Mouse (Mus musculus) G1E (cell line): ENCODE results near the gene Hmgcl. TPM values are rescaled to one million over a fixed set of nuclear protein-coding genes. Genes with fewer than 3 reads are reported as not detected.

Experiments
- ATAC-seq: 2 replicates; pipeline ENCODE4 v1.8.0; 2016; ENCODE audit warnings: mild to moderate bottlenecking; ENCODE audit not compliant: insufficient number of reproducible peaks, poor library complexity, low FRiP score, severe bottlenecking; ENCODE audit errors: extremely low read depth
- DNase-seq: peaks from one replicate; pipeline ENCODE4 v3.0.0; 2012; ENCODE audit warnings: low spot score
- H3K27me3 ChIP-seq: 2 replicates; pipeline ENCODE4 v1.6.1; 2012; ENCODE audit warnings: mild to moderate bottlenecking, low read length, inconsistent platforms; ENCODE audit not compliant: insufficient read depth
- H3K36me3 ChIP-seq: replicated peaks from 2 replicates; pipeline ENCODE3; 2012; ENCODE audit warnings: mild to moderate bottlenecking, inconsistent platforms
- H3K4me1 ChIP-seq: 2 replicates; pipeline ENCODE4 v1.6.1; 2012; ENCODE audit warnings: low read depth, low read length, inconsistent platforms, mixed read lengths; ENCODE audit not compliant: insufficient read depth
- H3K4me3 ChIP-seq: 2 replicates; pipeline ENCODE4 v1.5.1; 2012; ENCODE audit warnings: low read depth, mild to moderate bottlenecking, inconsistent platforms, low read length, moderate library complexity, mixed read lengths
- H3K9me3 ChIP-seq: replicated peaks from 2 replicates; pipeline ENCODE4 v1.6.1; 2012; ENCODE audit warnings: inconsistent platforms
- CTCF ChIP-seq: IDR thresholded peaks from 2 replicates; pipeline ENCODE4 v1.5.1; 2012; ENCODE audit warnings: low read depth, low read length, inconsistent platforms, mixed read lengths
- GATA1 ChIP-seq: IDR thresholded peaks from 2 replicates; pipeline ENCODE4 v1.6.1; 2012; ENCODE audit warnings: borderline replicate concordance, low read length, inconsistent platforms, mixed read lengths
- GATA2 ChIP-seq: IDR thresholded peaks from 2 replicates; pipeline ENCODE4 v1.6.1; 2012; ENCODE audit warnings: low read depth, low read length, inconsistent platforms, borderline replicate concordance
- POLR2AphosphoS5 ChIP-seq: IDR thresholded peaks from 2 replicates; pipeline ENCODE4 v1.6.1; 2012; ENCODE audit warnings: low read depth, low read length, inconsistent platforms; ENCODE audit not compliant: insufficient replicate concordance
- TAL1 ChIP-seq: conservative IDR thresholded peaks from 2 replicates; pipeline ENCODE4 v1.6.1; 2012; ENCODE audit warnings: low read depth, low read length, inconsistent platforms, mixed read lengths
- polyA plus RNA-seq: library from polyadenylated mRNA; stranded (reverse); fragments of >175 nt; gene quantifications from 2 replicates; pipeline ENCODE4 v1.2.3, GENCODE M21; 2012
- total RNA-seq, 2 experiments: library from RNA; stranded (forward) in 1 of 2; stranded (reverse) in 1 of 2; fragments of 200-1000 nt in 1 of 2; fragments of >200 nt in 1 of 2; fragmentation: Nextera tagmentation in 1 of 2; gene quantifications; 2 replicates each; pipeline ENCODE4 v1.2.3; 2014 to 2017

Gene Hmgcl
- total and polyA plus RNA-seq, 3 experiments, result 22.2 to 39.1 (median 33.3) TPM

DNA sequence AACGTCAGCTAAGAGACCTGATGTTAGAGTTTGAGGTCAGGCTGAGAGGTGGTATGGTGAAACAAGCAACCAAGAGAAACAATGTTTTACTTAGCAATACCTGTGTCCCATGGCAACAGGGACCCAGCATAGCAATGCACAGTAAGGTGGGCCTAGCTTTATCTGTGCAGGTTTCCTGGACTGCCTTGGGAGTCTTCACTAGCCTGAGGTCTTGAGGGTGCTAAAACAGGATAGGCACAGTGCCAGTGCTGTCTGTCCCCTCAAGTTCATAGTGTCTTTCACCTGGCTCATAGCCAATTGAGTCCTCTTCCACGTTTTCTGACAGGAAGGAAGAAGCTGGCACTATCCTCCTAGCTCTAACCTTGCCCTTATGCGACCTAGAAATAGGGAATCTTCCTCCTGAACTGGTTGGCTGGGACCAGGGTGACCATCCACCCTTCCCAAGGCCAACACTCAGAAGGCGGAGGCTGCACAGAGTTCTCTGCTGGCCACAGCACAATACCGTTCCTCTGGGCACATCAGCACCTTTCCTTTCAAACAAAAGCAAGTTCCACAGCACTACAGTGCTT lies 57.9 kb downstream of the Hmgcl start:
- Histone ChIP-seq H3K36me3 (peaks cover 77% of the 10 kb centered on the region), H3K4me1 (no peaks in the 10 kb centered on the region), H3K9me3 (no peaks in the 10 kb centered on the region), H3K27me3 (no peaks in the 10 kb centered on the region), H3K4me3 (no peak overlapping the region)
- DNase-seq (no peak), ATAC-seq (no peak)
- TF ChIP-seq CTCF (no peak), GATA2 (no peak), POLR2AphosphoS5 (no peak), TAL1 (no peak), GATA1 (no peak)

DNA sequence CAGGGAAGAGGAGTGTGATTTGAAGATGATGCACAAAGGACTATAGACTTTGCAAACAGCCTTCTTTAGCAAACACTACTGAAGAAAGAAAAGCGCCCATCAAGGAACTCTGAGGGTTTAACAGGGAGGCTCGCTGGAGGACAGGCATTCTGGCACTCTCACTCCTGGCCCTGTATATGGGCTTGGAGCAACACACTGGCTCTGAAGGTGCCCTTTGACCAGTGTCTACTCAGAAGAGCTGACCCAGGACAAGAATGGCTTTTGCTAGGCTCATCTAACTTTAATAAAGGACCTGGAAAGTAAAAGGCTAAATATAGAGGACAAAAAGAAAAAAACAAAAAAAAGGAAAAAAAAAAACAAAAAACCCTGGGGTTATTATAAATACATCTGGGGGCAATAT lies 58.7 kb downstream of the Hmgcl start:
- no peak for TF ChIP-seq CTCF
- TF ChIP-seq TAL1, result no peak
- no peak for TF ChIP-seq POLR2AphosphoS5
- TF ChIP-seq GATA1, result no peak
- TF ChIP-seq GATA2, result no peak
- DNase-seq, result no peak
- H3K36me3 ChIP-seq, result peaks cover 84% of the 10 kb centered on the region

DNA sequence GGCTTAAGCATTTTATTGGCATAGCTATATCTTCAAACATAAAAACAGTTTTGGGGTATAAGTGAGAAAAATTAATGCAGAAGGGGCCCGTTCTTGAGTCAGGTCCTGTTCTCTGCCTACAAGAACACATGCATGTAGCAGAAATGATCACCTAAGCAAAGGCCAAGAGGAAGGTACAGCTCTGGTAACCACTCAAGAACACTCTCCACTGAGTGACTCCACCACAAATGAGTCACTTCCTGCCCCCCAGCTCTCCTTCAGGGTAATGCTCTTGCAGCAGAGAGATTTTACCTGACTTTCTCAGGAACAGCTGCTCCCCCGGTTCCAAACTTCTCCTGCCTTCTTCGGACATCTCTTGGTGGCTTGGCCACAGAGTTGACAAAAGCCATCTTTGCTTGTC lies 60.6 kb downstream of the Hmgcl start:
- ATAC-seq (no peak), DNase-seq (no peak)
- Histone ChIP-seq H3K9me3 (no peaks in the 10 kb centered on the region), H3K27me3 (no peaks in the 10 kb centered on the region), H3K36me3 (peaks cover 95% of the 10 kb centered on the region), H3K4me3 (no peak overlapping the region), H3K4me1 (peaks cover 3% of the 10 kb centered on the region; the same call in 1 of the 2 replicates)
- TF ChIP-seq CTCF (no peak), POLR2AphosphoS5 (no peak), TAL1 (no peak), GATA2 (no peak), GATA1 (no peak)

More for the DNA sequence above, 58.7 kb downstream of the Hmgcl start:
- H3K27me3 ChIP-seq, result no peaks in the 10 kb centered on the region
- H3K4me1 ChIP-seq, result no peaks in the 10 kb centered on the region
- H3K4me3 ChIP-seq, result no peak overlapping the region
- ATAC-seq, result no peak
- no peaks in the 10 kb centered on the region for H3K9me3 ChIP-seq

DNA sequence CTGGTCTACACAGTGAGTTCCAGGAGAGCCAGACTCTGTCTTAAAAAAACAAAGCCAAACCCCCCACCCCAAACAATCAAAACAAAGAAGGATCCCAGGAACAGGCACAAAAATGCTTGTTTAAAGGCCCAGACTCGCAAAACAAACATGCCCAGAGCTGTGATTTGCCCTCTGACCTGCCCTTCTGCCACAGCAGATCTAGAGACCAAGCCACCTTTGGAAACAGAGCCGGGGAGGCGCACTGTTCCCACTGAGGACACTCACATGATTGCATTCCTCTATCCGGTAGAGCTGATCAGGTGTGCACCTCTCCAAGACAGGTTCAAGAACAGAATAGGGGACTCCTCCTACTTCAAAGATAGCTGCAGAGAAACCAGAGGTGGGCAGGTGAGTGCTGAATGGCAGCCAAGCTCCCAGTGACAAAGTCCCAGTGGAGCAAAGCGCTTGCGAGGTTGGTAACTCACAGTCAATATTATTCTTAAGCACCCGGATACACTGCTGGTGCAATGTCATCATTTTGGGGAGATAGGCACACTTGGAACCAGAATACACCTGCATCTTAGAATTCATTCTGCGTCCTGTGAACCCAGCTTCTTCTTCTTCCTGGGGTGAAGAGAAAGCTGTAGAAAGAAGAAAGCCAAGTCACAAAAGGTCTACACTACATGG lies 62.7 kb downstream of the Hmgcl start:
- H3K9me3 ChIP-seq, result no peaks in the 10 kb centered on the region
- DNase-seq (no peak), ATAC-seq (no peak)
- H3K4me1 ChIP-seq, result peaks cover 5% of the 10 kb centered on the region; the same call in 1 of the 2 replicates
- no peak overlapping the region for H3K4me3 ChIP-seq
- H3K36me3 ChIP-seq, result peaks cover 93% of the 10 kb centered on the region
- TF ChIP-seq POLR2AphosphoS5 (no peak), GATA1 (no peak), CTCF (no peak), TAL1 (no peak), GATA2 (no peak)
- H3K27me3 ChIP-seq, result no peaks in the 10 kb centered on the region

DNA sequence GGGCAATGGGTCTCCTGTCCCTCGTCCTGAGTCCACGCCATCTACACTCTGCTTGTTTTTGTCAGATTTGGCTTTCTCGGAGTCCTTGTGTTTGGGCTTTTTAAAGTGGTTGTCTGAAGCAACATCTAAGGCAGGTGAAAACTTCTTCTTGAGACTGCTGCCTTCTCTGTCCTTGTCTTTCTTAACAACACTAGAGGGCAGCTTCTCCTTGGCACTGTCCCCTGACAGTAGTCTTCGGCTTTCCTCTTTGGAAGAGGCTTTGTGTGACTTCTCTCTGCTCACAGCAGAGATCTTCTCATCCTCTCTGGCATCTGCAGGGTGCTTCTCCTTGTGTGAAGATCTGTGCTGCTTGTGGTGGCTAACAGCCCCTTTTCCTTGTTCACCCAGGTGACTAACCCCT lies 64.3 kb downstream of the Hmgcl start:
- no peak for DNase-seq
- H3K4me1 ChIP-seq, result peaks cover 11% of the 10 kb centered on the region

More for the DNA sequence above, 64.3 kb downstream of the Hmgcl start:
- peaks cover 91% of the 10 kb centered on the region for H3K36me3 ChIP-seq
- H3K9me3 ChIP-seq, result no peaks in the 10 kb centered on the region
- H3K27me3 ChIP-seq, result no peaks in the 10 kb centered on the region
- no peak for TF ChIP-seq CTCF
- no peak for TF ChIP-seq POLR2AphosphoS5
- no peak for TF ChIP-seq GATA1
- TF ChIP-seq GATA2, result no peak
- TF ChIP-seq TAL1, result no peak
- no peak overlapping the region for H3K4me3 ChIP-seq
- ATAC-seq, result no peak

Other genes starting within 250 kb of the Hmgcl start
- not detected in 2 replicates for gene Il22ra1, start 218.3 kb upstream of the Hmgcl start, total RNA-seq (2014; fragmentation: Nextera tagmentation)
- 0.05 and 0.06 TPM in 2 replicates for gene Il22ra1, start 218.3 kb upstream of the Hmgcl start, total RNA-seq (2017)
- not detected in 2 replicates for gene Il22ra1, start 218.3 kb upstream of the Hmgcl start, polyA plus RNA-seq
- gene Myom3, start 186.7 kb upstream of the Hmgcl start, total RNA-seq (2014; fragmentation: Nextera tagmentation), result not detected in 2 replicates
- gene Myom3, start 186.7 kb upstream of the Hmgcl start, total RNA-seq (2017), result 0.06 and 0.11 TPM in 2 replicates
- gene Myom3, start 186.7 kb upstream of the Hmgcl start, polyA plus RNA-seq, result not detected in 2 replicates
- 355 and 418 TPM in 2 replicates for gene Srsf10, start 90.7 kb upstream of the Hmgcl start, total RNA-seq (2014; fragmentation: Nextera tagmentation)
- 223 and 241 TPM in 2 replicates for gene Srsf10, start 90.7 kb upstream of the Hmgcl start, total RNA-seq (2017)
- gene Srsf10, start 90.7 kb upstream of the Hmgcl start, polyA plus RNA-seq, result 299 and 339 TPM in 2 replicates
- gene Pnrc2, start 72.6 kb upstream of the Hmgcl start, total RNA-seq (2014; fragmentation: Nextera tagmentation), result 264 and 272 TPM in 2 replicates
- gene Pnrc2, start 72.6 kb upstream of the Hmgcl start, total RNA-seq (2017), result 159 and 197 TPM in 2 replicates
- gene Pnrc2, start 72.6 kb upstream of the Hmgcl start, polyA plus RNA-seq, result 7.7 and 7.9 TPM in 2 replicates
- gene Cnr2, start 51.1 kb upstream of the Hmgcl start, total RNA-seq (2014; fragmentation: Nextera tagmentation), result 13.4 and 13.6 TPM in 2 replicates
- 28.2 and 30.6 TPM in 2 replicates for gene Cnr2, start 51.1 kb upstream of the Hmgcl start, total RNA-seq (2017)
- 4.0 and 5.1 TPM in 2 replicates for gene Cnr2, start 51.1 kb upstream of the Hmgcl start, polyA plus RNA-seq
- gene Fuca1, start 25.7 kb upstream of the Hmgcl start, total RNA-seq (2014; fragmentation: Nextera tagmentation), result 32.8 and 66.2 TPM in 2 replicates
- gene Fuca1, start 25.7 kb upstream of the Hmgcl start, total RNA-seq (2017), result 149 and 150 TPM in 2 replicates
- gene Fuca1, start 25.7 kb upstream of the Hmgcl start, polyA plus RNA-seq, result 13.9 and 16.9 TPM in 2 replicates
- 4.3 and 5.0 TPM in 2 replicates for gene Gale, start 17.3 kb downstream of the Hmgcl start, total RNA-seq (2014; fragmentation: Nextera tagmentation)
- 10.9 and 12.4 TPM in 2 replicates for gene Gale, start 17.3 kb downstream of the Hmgcl start, total RNA-seq (2017)
- gene Gale, start 17.3 kb downstream of the Hmgcl start, polyA plus RNA-seq, result 19.8 and 23.3 TPM in 2 replicates
- gene Lypla2, start 26.2 kb downstream of the Hmgcl start, total RNA-seq (2014; fragmentation: Nextera tagmentation), result 53.9 and 65.8 TPM in 2 replicates
- 28.5 and 34.1 TPM in 2 replicates for gene Lypla2, start 26.2 kb downstream of the Hmgcl start, total RNA-seq (2017)
- 243 and 284 TPM in 2 replicates for gene Lypla2, start 26.2 kb downstream of the Hmgcl start, polyA plus RNA-seq
- 26.1 and 34.9 TPM in 2 replicates for gene Pithd1, start 40.8 kb downstream of the Hmgcl start, total RNA-seq (2014; fragmentation: Nextera tagmentation)
- gene Pithd1, start 40.8 kb downstream of the Hmgcl start, total RNA-seq (2017), result 51.0 and 60.9 TPM in 2 replicates
- 41.0 and 71.7 TPM in 2 replicates for gene Pithd1, start 40.8 kb downstream of the Hmgcl start, polyA plus RNA-seq
- 108 and 113 TPM in 2 replicates for gene Eloa, start 75.3 kb downstream of the Hmgcl start, total RNA-seq (2014; fragmentation: Nextera tagmentation)
- 51.6 and 56.0 TPM in 2 replicates for gene Eloa, start 75.3 kb downstream of the Hmgcl start, total RNA-seq (2017)
- gene Eloa, start 75.3 kb downstream of the Hmgcl start, polyA plus RNA-seq, result 9.7 and 12.9 TPM in 2 replicates
- 1,598 and 1,903 TPM in 2 replicates for gene Rpl11, start 107.0 kb downstream of the Hmgcl start, total RNA-seq (2014; fragmentation: Nextera tagmentation)
- gene Rpl11, start 107.0 kb downstream of the Hmgcl start, total RNA-seq (2017), result 563 and 967 TPM in 2 replicates
- 1,685 and 1,796 TPM in 2 replicates for gene Rpl11, start 107.0 kb downstream of the Hmgcl start, polyA plus RNA-seq
- not detected in 2 replicates for gene Id3, start 197.0 kb downstream of the Hmgcl start, total RNA-seq (2014; fragmentation: Nextera tagmentation)
- gene Id3, start 197.0 kb downstream of the Hmgcl start, total RNA-seq (2017), result 0.22 TPM in 1 of 2 replicates, not detected in the other
- gene Id3, start 197.0 kb downstream of the Hmgcl start, polyA plus RNA-seq, result not detected in 2 replicates
- gene E2f2, start 225.9 kb downstream of the Hmgcl start, total RNA-seq (2014; fragmentation: Nextera tagmentation), result 29.9 and 70.3 TPM in 2 replicates
- 14.1 and 16.3 TPM in 2 replicates for gene E2f2, start 225.9 kb downstream of the Hmgcl start, total RNA-seq (2017)
- 45.6 and 45.9 TPM in 2 replicates for gene E2f2, start 225.9 kb downstream of the Hmgcl start, polyA plus RNA-seq